Mouse (Mus musculus) liver, embryonic 16.5 days (tissue): ENCODE data around the gene Mfsd2a. TPM values are rescaled to one million over a fixed set of nuclear protein-coding genes. Genes with fewer than 3 reads are reported as not detected.

Experiments
- ATAC-seq: fragments of 200-750 bp; cut with Nextera tagmentation; 2 replicates; pipeline ENCODE4 v1.8.0; 2017; ENCODE audit warnings: low read depth, mild to moderate bottlenecking, moderate number of reproducible peaks, moderate library complexity
- H3K27ac ChIP-seq: fragments of 300-500 bp; sonication (generic); 2 replicates; pipeline ENCODE4 v1.5.1; 2014; ENCODE audit warnings: mild to moderate bottlenecking, low read length
- H3K27me3 ChIP-seq: fragments of 300-500 bp; sonication (generic); 2 replicates; pipeline ENCODE4 v1.6.1; 2014; ENCODE audit warnings: low read depth, low read length, mixed read lengths; ENCODE audit not compliant: control insufficient read depth, insufficient read depth
- H3K36me3 ChIP-seq: fragments of 300-500 bp; sonication (generic); 2 replicates; pipeline ENCODE4 v1.6.1; 2014; ENCODE audit warnings: mild to moderate bottlenecking; ENCODE audit not compliant: control insufficient read depth, insufficient read depth
- H3K4me1 ChIP-seq: fragments of 300-500 bp; sonication (generic); 2 replicates; pipeline ENCODE4 v1.6.1; 2014; ENCODE audit warnings: low read depth, low read length, mixed read lengths; ENCODE audit not compliant: control insufficient read depth
- H3K4me2 ChIP-seq: fragments of 300-500 bp; sonication (generic); 2 replicates; pipeline ENCODE4 v1.6.1; 2014; ENCODE audit warnings: low read depth, low read length, mixed read lengths
- H3K4me3 ChIP-seq: fragments of 300-500 bp; sonication (generic); 2 replicates; pipeline ENCODE4 v1.5.1; 2014; ENCODE audit warnings: low read depth, mild to moderate bottlenecking, low read length
- H3K9ac ChIP-seq: fragments of 300-500 bp; sonication (generic); 2 replicates; pipeline ENCODE4 v1.6.1; 2014; ENCODE audit warnings: low read depth, low read length
- H3K9me3 ChIP-seq: fragments of 300-500 bp; sonication (generic); replicated peaks from 2 replicates; pipeline ENCODE4 v1.6.1; 2016; ENCODE audit warnings: low read length; ENCODE audit not compliant: control insufficient read depth
- WGBS: fragments of 180-500 bp; shearing (Covaris S2); extraction: QIAGEN DNeasy Blood & Tissue Kit; methylation state at CpG from one replicate; pipeline ENCODE4 v1.1.7; 2014; ENCODE audit not compliant: insufficient replicate concordance; 5-methylcytosine and 5-hydroxymethylcytosine counted together
- polyA plus RNA-seq: library from polyadenylated mRNA; unstranded; fragments of >200 nt; fragmentation: Nextera tagmentation; extraction: Ambion mirVana; gene quantifications from 2 replicates; pipeline ENCODE4 v1.2.1, GENCODE M21; 2015

Gene Mfsd2a
- polyA plus RNA-seq, 1 experiment from 2014 or later: 0.08 TPM

GRCm38 (mm10) chr4:122981238-122981637 lies 20.2 kb upstream of the Mfsd2a start:
- H3K4me2 ChIP-seq: no peak overlapping the region
- H3K4me3 ChIP-seq: no peak overlapping the region
- H3K27me3 ChIP-seq: peaks cover 11% of the 10 kb centered on the region
- 28% methylated on average over 7 of the region's 7 CpGs for WGBS
- no peaks in the 10 kb centered on the region for H3K36me3 ChIP-seq
- H3K9ac ChIP-seq: no peak overlapping the region
- no peak for ATAC-seq
- no peak overlapping the region for H3K27ac ChIP-seq
- H3K9me3 ChIP-seq: no peaks in the 10 kb centered on the region
- no peaks in the 10 kb centered on the region for H3K4me1 ChIP-seq

GRCm38 (mm10) chr4:122980684-122981083 lies 19.7 kb upstream of the Mfsd2a start:
- H3K9me3 ChIP-seq: no peaks in the 10 kb centered on the region
- no peak overlapping the region for H3K4me3 ChIP-seq
- peaks cover 11% of the 10 kb centered on the region for H3K27me3 ChIP-seq
- ATAC-seq: no peak
- H3K9ac ChIP-seq: no peak overlapping the region
- no peak overlapping the region for H3K27ac ChIP-seq
- no peaks in the 10 kb centered on the region for H3K36me3 ChIP-seq
- WGBS: 43% methylated on average over 2 of the region's 2 CpGs
- H3K4me2 ChIP-seq: no peak overlapping the region
- H3K4me1 ChIP-seq: no peaks in the 10 kb centered on the region

- 42% methylated on average over 3 of the region's 3 CpGs for WGBS
- ATAC-seq: no peak
- H3K9ac ChIP-seq: no peak overlapping the region
- H3K4me3 ChIP-seq: no peak overlapping the region
- no peaks in the 10 kb centered on the region for H3K36me3 ChIP-seq
- peaks cover 11% of the 10 kb centered on the region for H3K27me3 ChIP-seq
- H3K4me1 ChIP-seq: no peaks in the 10 kb centered on the region
- no peak overlapping the region for H3K27ac ChIP-seq
- H3K9me3 ChIP-seq: no peaks in the 10 kb centered on the region
- no peak overlapping the region for H3K4me2 ChIP-seq
Observed at GRCm38 (mm10) chr4:122979826-122980225, 18.8 kb upstream of the Mfsd2a start.

- H3K4me3 ChIP-seq: no peak overlapping the region
- peaks cover 11% of the 10 kb centered on the region for H3K27me3 ChIP-seq
- 52% methylated on average over 2 of the region's 2 CpGs for WGBS
- no peaks in the 10 kb centered on the region for H3K4me1 ChIP-seq
- no peaks in the 10 kb centered on the region for H3K36me3 ChIP-seq
- ATAC-seq: no peak
- H3K9ac ChIP-seq: no peak overlapping the region
- H3K4me2 ChIP-seq: no peak overlapping the region
- no peak overlapping the region for H3K27ac ChIP-seq
- H3K9me3 ChIP-seq: no peaks in the 10 kb centered on the region
Observed at GRCm38 (mm10) chr4:122978850-122979249, 17.9 kb upstream of the Mfsd2a start.

- Histone ChIP-seq H3K27ac (no peak overlapping the region), H3K9ac (no peak overlapping the region)
- no peak for ATAC-seq
Observed at GRCm38 (mm10) chr4:122976885-122977284, 15.9 kb upstream of the Mfsd2a start.

GRCm38 (mm10) chr4:122974976-122975520 lies 14.1 kb upstream of the Mfsd2a start:
- no peak for ATAC-seq
- no peaks in the 10 kb centered on the region for H3K36me3 ChIP-seq
- no peaks in the 10 kb centered on the region for H3K27me3 ChIP-seq
- H3K4me2 ChIP-seq: no peak overlapping the region
- no peak overlapping the region for H3K9ac ChIP-seq
- 56% methylated on average over 5 of the region's 5 CpGs for WGBS
- no peak overlapping the region for H3K27ac ChIP-seq
- no peak overlapping the region for H3K4me3 ChIP-seq
- H3K9me3 ChIP-seq: no peaks in the 10 kb centered on the region
- no peaks in the 10 kb centered on the region for H3K4me1 ChIP-seq

More at GRCm38 (mm10) chr4:122976885-122977284, 15.9 kb upstream of the Mfsd2a start:
- Histone ChIP-seq H3K27me3 (no peaks in the 10 kb centered on the region), H3K36me3 (no peaks in the 10 kb centered on the region), H3K4me2 (no peak overlapping the region), H3K4me3 (no peak overlapping the region), H3K9me3 (no peaks in the 10 kb centered on the region), H3K4me1 (no peaks in the 10 kb centered on the region)
- WGBS: 53% methylated on average over 4 of the region's 4 CpGs

- WGBS: 61% methylated on average over 8 of the region's 8 CpGs
- Histone ChIP-seq H3K27ac (no peak overlapping the region), H3K4me2 (no peak overlapping the region), H3K4me1 (no peaks in the 10 kb centered on the region), H3K4me3 (no peak overlapping the region), H3K27me3 (no peaks in the 10 kb centered on the region), H3K36me3 (no peaks in the 10 kb centered on the region), H3K9ac (no peak overlapping the region), H3K9me3 (no peaks in the 10 kb centered on the region)
- ATAC-seq: no peak
Observed at GRCm38 (mm10) chr4:122972056-122972455, 11.1 kb upstream of the Mfsd2a start.

GRCm38 (mm10) chr4:122971646-122972045 lies 10.7 kb upstream of the Mfsd2a start:
- Histone ChIP-seq H3K4me2 (no peak overlapping the region), H3K4me1 (no peaks in the 10 kb centered on the region), H3K36me3 (no peaks in the 10 kb centered on the region), H3K4me3 (no peak overlapping the region), H3K9ac (no peak overlapping the region), H3K27me3 (no peaks in the 10 kb centered on the region), H3K27ac (no peak overlapping the region), H3K9me3 (no peaks in the 10 kb centered on the region)
- no peak for ATAC-seq
- 48% methylated on average over 4 of the region's 4 CpGs for WGBS

- Histone ChIP-seq H3K4me3 (no peak overlapping the region), H3K27me3 (no peaks in the 10 kb centered on the region), H3K4me1 (no peaks in the 10 kb centered on the region), H3K9ac (no peak overlapping the region), H3K36me3 (no peaks in the 10 kb centered on the region), H3K4me2 (no peak overlapping the region), H3K9me3 (no peaks in the 10 kb centered on the region), H3K27ac (no peak overlapping the region)
- WGBS: 58% methylated on average over 4 of the region's 4 CpGs
- no peak for ATAC-seq
Observed at GRCm38 (mm10) chr4:122971191-122971590, 10.2 kb upstream of the Mfsd2a start.
